Mouse (Mus musculus) layer of hippocampus, adult 9-11 months (tissue): ENCODE data around the gene Dnah8.

ENCODE experiments used
- DNase-seq: peaks from one replicate; pipeline ENCODE4 v3.0.0; 2022

The Dnah8 gene

GRCm38 (mm10) chr17:30756771-30757170, 132.6 kb downstream of the Dnah8 start:
- no peak for DNase-seq

GRCm38 (mm10) chr17:30760307-30760706, 136.2 kb downstream of the Dnah8 start:
- DNase-seq: no peak

GRCm38 (mm10) chr17:30764276-30764675, 140.1 kb downstream of the Dnah8 start:
- DNase-seq: no peak

GRCm38 (mm10) chr17:30774416-30774815, 150.3 kb downstream of the Dnah8 start:
- DNase-seq: no peak

DNA sequence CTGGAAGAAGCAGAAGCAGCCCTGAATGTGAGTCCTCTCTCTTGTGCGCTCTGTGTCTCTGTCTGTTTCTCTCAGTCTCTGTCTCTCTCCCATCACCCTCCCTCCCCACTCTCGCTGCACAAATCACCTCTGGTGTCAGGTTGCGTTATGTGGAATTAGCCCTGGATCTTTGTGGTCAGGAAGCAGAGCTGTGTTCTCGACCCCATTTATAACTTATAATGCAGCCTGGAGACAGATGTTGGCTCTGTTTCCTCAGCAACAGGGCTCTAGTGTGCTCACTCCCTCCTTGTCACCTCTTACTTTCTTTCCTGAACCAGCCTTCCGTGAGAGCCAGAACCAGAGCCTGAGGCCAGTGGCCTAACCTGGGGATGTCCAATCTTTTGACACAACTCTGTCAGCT, 150.9 kb downstream of the Dnah8 start:
- DNase-seq: no peak

GRCm38 (mm10) chr17:30781046-30781445, 156.9 kb downstream of the Dnah8 start:
- no peak for DNase-seq

DNA sequence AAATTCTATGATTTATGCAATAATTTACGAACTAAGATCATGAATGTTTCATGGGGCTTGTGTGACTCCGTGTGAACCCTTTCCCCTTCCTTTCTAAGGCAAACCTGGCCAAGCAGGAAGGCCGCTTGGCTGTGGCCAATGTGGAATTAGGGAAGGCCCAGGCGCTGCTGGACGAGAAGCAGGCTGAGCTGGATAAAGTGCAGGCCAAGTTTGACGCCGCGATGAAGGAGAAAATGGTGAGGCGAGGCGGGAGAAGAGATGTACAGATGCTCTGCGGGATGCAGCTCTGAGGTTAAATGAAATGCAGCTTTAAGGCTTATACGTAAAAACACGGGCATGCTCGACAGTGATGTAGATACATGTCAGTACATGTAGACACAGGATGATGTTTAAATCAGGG, 158.1 kb downstream of the Dnah8 start:
- no peak for DNase-seq

- DNase-seq: no peak
Measured at GRCm38 (mm10) chr17:30788361-30788760, 164.2 kb downstream of the Dnah8 start.

- DNase-seq: no peak
Measured at GRCm38 (mm10) chr17:30790816-30791215, 166.7 kb downstream of the Dnah8 start.

DNA sequence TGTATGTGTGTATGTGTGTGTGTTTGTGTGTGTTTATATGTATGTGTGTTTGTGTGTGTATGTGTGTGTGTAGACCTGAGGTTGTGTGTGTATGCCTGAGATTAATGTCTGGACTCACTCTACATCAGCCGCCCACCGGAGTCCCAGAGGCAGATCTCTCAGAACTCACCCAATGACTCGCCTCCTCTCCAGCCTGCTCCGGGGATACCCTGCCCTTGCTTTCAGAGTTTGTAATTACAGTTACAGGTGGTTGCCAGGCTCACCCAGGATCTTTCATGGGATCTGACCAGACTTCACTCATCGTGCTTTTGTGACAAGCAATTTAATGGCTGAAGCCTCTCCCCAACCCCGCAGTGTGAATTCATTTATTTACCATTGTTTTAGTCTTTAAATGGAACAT, 168.2 kb downstream of the Dnah8 start:
- no peak for DNase-seq

DNA sequence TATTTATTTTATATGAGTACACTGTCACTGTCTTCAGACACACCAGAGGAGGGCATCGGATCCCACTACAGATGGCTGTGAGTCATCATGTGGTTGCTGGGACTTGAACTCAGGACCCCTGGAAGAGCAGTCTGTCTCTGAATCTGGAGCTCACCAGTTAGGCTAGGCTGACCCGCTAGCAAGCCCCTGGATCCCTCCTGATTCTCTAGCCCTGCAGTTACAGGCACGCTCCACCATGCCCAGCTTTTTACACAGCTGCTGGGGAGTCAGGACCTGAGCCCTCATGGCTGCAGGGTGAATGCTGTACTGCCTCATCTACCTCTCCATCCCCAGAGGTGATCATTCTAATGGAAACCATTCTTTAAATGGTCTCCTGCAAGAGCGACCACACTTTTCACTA, 172.5 kb downstream of the Dnah8 start:
- DNase-seq: no peak

- no peak for DNase-seq
Measured at GRCm38 (mm10) chr17:30800261-30800985, 176.3 kb downstream of the Dnah8 start.

- DNase-seq: no peak
Measured at GRCm38 (mm10) chr17:30803668-30804067, 179.5 kb downstream of the Dnah8 start.

- DNase-seq: no peak
Measured at GRCm38 (mm10) chr17:30804955-30805354, 180.8 kb downstream of the Dnah8 start.

- DNase-seq: no peak
Measured at GRCm38 (mm10) chr17:30805511-30806059, 181.4 kb downstream of the Dnah8 start.

GRCm38 (mm10) chr17:30808866-30809660, 184.9 kb downstream of the Dnah8 start:
- DNase-seq: no peak

DNA sequence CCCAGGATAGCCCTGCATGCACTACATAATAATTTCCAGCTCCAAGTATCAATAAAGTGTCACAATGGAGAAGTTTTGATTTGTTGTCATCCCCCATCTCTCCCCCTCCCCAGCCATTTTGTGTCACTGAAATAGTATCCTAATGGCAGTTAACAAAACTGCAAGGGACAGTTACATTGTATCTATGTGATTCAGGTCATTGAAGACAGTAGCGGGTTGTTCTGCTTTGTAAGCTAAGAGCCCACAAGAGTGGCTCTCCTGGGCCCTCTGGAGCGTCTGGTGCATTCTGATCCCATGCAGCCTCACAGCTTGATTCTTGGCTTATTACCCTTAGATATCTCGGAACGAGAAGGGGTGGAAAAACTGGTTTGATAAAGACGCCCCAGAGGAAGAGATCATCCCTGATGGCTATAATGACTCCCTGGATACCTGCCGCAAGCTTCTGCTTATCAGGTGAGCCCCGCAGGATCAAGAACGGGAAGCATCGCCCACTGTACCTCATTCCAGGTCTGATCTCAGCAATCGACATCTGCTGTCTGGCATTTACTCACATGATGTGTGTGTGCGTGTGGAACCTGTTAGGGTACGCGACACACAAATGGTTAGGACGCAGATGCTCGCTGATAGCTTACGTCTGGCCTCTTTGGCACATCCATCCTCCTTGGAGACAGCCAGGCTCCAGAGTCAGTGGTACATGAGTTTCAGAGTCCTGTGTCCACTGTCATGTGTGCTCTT, 185.9 kb downstream of the Dnah8 start:
- DNase-seq: no peak

- DNase-seq: no peak
Measured at GRCm38 (mm10) chr17:30818543-30818942, 194.4 kb downstream of the Dnah8 start.

GRCm38 (mm10) chr17:30819134-30819533, 195.0 kb downstream of the Dnah8 start:
- DNase-seq: no peak

- no peak for DNase-seq
Measured at GRCm38 (mm10) chr17:30821115-30821514, 197.0 kb downstream of the Dnah8 start.

- DNase-seq: no peak
Measured at GRCm38 (mm10) chr17:30824473-30824872, 200.3 kb downstream of the Dnah8 start.

DNA sequence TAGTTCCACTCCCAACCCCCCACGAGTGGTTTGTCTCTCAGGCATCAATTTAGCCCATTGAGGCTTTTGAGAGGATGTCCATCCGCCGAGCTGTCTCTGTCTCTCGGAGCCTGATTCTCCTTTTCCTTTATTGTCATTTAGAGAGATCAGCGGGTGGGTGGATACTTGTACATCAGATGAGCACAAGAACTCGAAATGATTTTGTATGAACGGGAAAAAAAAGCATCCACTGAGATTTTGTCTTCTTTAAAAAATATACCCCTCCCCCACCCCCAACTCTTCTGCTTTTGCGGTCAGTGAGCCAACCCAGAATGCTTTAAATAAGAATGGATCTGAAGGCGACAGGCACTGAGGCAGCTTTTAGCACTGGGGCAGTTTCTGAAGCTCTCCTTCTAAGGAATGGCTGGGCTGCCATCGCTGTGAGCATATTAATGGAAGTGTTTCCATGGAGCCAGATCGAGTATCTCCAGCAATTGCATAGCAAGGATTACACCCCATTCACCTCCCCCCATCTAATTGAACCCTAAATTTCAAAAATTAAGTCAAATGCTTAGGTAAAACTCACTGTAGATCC, 201.7 kb downstream of the Dnah8 start:
- DNase-seq: no peak

- DNase-seq: no peak
Measured at GRCm38 (mm10) chr17:30831170-30831569, 207.0 kb downstream of the Dnah8 start.
